Mouse (Mus musculus) brain, adult 2 months (tissue): Measurements from ENCODE around the gene Pigg.
"Not testable (repeated sequence)": the region's sequence is repeated elsewhere in the genome, so short reads cannot be mapped to it uniquely, and the experiment has no call there.

Experiments
- DNase-seq: peaks from one replicate; pipeline ENCODE4 v3.0.0; 2011; ENCODE audit warnings: low read depth, low spot score

Pigg gene

DNA sequence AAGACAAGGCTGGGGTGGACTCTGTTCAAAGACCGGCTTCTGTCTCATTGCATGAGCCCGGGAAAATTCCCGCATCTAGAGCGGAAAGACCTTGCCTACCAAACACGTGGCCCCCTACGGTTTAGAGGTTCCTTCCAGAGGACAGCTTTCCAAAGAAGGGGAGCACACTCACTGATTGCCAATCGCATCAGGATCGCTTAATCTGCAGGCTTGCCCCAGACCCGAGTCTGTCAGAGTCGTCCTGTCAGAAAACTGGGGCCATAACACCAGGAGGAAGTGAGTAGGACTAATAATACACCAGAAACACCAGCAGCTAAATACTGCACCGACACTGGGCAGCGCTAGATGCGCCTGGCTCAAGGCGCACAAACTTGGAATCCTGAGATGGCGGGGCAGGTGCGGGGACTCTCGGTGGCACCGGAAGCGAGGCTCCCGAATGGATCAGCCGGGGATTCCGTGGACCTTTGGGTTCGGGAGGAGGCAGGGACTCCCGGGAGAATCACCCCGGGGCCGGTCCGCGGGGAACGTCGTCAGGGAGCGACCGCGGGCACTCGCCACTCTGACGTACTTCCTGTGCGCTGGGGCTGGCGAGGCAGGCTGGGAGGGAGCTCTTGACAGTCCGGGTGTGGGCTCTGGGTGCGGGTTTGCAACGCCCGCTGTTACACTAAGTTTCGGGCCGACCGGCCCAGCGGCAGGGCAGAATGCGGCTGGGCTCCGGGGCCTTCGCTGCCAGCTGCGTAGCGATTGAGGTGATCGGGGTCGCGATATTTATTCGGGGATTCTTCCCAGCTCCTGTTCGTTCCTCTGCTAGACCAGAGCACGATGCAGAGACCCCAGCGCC, at the start of gene Pigg:
Pigg (plus strand) TSS at position 386 of the 841 bp plus-strand sequence.
- peak; percentile 97 for DNase-seq

DNA sequence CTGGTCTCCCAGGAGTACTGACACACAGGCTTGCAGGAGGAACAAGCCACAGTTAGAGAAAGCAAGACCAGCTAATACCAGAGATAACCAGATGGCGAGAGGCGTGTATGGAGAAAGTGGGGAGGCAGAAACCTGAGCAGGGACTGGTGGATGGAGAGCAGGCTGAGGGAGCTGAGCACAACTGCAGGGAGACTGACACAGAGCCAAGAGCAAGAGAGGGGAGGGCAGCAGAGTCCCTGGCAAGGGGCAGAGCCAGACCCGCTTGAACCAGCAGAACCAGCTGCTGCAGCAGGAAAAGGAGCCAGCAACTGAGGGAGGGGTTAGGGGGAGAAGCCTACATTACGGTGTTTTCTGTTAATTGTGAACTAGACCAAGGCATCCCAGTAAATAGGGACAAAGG, 49.7 kb upstream of the Pigg start:
- peak; percentile 71 for DNase-seq

- DNase-seq: not testable (repeated sequence)
These were observed 48.6 kb upstream of the Pigg start for GRCm38 (mm10) chr5:108263785-108264184.

DNA sequence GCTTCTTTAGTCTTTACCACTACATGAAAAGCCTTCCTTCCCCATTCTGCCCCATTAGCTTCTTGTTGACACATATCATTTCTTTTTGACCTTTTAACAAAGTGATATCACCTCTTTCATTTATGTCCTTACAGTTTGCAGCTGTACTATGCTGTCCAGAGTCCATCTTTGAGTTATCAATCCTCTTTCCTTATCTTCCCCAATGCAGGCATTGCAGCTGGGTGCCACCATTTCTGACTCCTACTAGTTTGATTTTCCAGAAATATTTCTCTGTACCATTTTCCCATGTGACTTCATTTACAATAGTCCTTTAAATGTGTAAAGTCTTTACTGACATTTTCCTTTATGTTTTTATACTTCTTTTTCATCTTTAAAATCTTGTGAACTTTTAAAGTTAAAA, 45.4 kb upstream of the Pigg start:
- DNase-seq: no peak

DNA sequence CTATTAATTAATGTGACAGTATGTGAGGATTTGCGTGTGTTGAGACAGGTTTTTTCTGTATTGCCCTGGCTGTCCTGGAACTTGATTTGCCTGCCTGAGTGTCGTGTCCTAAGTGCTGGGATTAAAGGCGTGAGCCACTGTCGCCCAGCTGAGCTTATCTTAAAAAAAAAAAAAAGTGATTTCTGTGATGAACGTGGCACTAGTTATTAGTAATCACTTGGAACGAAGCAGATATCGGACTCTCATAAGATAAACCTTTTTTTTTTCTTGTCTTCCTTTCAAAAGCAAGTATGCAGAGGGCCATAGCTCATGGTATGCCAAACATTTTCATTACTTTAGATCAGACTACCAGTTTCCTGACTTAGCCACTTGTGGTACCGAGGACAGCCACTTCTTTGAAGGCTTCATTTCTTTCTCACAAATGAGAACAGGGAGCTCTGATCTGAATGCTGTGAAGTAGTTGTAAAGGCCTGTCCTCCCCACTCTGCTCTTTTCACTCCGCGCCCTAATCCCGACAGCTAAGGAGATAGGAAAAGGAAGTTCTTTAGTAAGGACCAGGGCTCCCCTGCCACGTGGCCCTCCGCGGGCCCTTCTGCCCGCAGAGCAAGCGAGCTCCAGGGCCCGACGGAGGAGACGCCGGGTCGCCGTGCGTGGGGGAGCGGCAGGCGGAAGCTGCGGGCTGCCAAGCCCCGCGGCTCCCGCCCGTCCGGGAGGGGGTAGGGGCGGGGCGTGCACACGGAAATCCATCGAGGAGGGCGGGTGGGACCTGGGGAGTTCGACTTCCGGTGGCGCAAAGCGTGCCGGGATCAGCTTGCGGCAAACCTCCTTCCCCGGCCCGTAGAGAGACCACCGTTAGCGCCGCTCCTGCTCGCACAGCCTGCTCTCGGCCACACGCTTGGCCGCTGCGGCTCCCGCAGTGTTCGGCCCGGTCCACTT, 44.0 kb upstream of the Pigg start, which contains the start of gene Dr1:
Dr1 (plus strand) TSS at position 771 of the 936 bp plus-strand sequence.
- DNase-seq: peak; percentile 98

- DNase-seq: no peak
These were observed 43.2 kb upstream of the Pigg start for GRCm38 (mm10) chr5:108269063-108269810.

DNA sequence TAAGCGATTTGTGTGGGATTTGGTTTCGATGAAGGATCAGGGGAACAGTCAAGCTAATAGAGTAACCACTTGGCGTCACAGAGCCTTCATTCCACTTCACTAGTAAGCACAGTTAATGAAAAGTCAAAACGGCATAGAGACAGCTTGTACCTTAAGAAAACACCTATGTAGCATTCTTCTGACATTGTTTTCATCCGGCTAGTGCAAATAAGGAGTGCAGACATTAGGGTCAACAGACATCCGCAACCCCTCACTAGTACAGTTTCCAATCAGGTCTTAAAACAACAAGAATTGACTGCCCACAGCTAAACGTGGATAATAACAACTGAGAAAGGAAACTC, 42.6 kb upstream of the Pigg start:
- DNase-seq: peak; percentile 13

GRCm38 (mm10) chr5:108270415-108270814, 42.0 kb upstream of the Pigg start:
- DNase-seq: no peak

DNA sequence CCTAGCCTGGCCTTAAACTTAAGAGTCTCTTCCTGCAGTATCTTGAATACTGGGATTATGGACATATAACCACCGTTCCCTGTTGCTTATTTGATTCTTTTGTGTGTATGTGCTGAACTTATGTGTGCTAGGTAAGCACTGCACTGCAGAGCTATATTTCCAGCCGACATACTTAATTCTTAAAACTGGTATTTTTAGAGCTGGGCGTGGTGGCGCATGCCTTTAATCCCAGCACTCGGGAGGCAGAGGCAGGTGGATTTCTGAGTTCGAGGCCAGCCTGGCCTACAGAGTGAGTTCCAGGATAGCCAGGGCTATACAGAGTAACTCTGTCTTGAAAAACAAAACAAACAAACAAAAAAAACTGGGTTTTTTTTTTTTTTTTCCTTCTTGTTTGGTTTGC, 41.1 kb upstream of the Pigg start:
- DNase-seq: not testable (repeated sequence)

DNA sequence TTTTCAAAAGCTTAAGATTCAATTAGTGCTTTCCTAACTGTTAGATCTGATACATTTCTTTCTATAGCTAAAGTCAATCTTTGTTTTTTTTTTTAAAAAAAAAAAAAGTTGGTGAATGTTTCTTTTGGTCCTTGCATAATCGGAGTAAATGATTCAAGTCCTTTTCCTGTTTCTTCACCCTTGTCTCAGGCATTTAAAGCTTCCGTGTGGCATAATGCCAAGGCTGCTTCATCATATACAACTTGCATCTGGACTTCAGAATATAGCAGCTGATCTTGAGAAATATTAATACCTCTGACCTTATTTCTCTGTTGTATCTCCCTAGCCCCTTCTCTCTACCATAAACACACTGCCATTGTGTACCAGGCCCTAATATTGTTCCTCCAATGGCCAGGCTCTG, 25.5 kb upstream of the Pigg start:
- DNase-seq: no peak

GRCm38 (mm10) chr5:108301567-108301966, 10.8 kb upstream of the Pigg start:
- no peak for DNase-seq

GRCm38 (mm10) chr5:108313065-108313860, 854 bp downstream of the Pigg start:
- DNase-seq: no peak

- DNase-seq: no peak
These were observed 18.6 kb downstream of the Pigg start for GRCm38 (mm10) chr5:108331051-108331450.

- no peak for DNase-seq
These were observed 25.0 kb downstream of the Pigg start for GRCm38 (mm10) chr5:108337385-108337784.

- DNase-seq: no peak
These were observed 25.6 kb downstream of the Pigg start for GRCm38 (mm10) chr5:108338049-108338448.

GRCm38 (mm10) chr5:108343680-108344170, 31.3 kb downstream of the Pigg start:
- DNase-seq: peak; percentile 57

GRCm38 (mm10) chr5:108345313-108346071, 33.1 kb downstream of the Pigg start:
- DNase-seq: no peak

GRCm38 (mm10) chr5:108347843-108348242, 35.4 kb downstream of the Pigg start:
- peak; percentile 35 for DNase-seq

GRCm38 (mm10) chr5:108349511-108350148, 37.2 kb downstream of the Pigg start:
- DNase-seq: no peak
